28 mouse cellular contexts compared by ENCODE assay signal in genomic region chr7:115974518-115974917, GRCm38 (mm10).
DNase-seq lines count a peak whose midpoint lies in the region; ATAC-seq and TF ChIP-seq lines count a peak whose summit lies in the region.
"Had no signal": no experiment of that assay in that cellular context is flagged by ENCODE, and none has a peak within 500 bp of the region (broad histone marks: within the 10 kb centered on the region; RNA-seq: fewer than 3 reads in every experiment).

No protein-coding gene starts in this region.

- no peaks in the 10 kb centered on the region for H3K27me3 ChIP-seq in liver, embryonic 14.5 days (ENCODE audit: control insufficient read depth, insufficient read depth, low read length)
- H3K27me3 ChIP-seq in liver, postnatal 0 days (ENCODE audit: insufficient read depth, low read length), result no peaks in the 10 kb centered on the region
- no peaks in the 10 kb centered on the region for H3K27me3 ChIP-seq in liver, embryonic 16.5 days (ENCODE audit: control insufficient read depth, insufficient read depth, low read depth, low read length)
- H3K27me3 ChIP-seq in neural tube, embryonic 15.5 days (replicated peaks), result no peaks in the 10 kb centered on the region
- H3K27me3 ChIP-seq: embryonic facial prominence, embryonic 13.5 days; forebrain, embryonic 13.5 days; heart, embryonic 13.5 days had no signal

- peak overlapping the region; percentile 82 for H3K27ac ChIP-seq in gastrocnemius, adult 2 months
- no peak overlapping the region for H3K27ac ChIP-seq in liver, embryonic 14.5 days
- no peak overlapping the region for H3K27ac ChIP-seq in liver, postnatal 0 days (ENCODE audit: low read depth)
- H3K27ac ChIP-seq in liver, embryonic 16.5 days (ENCODE audit: low read length), result no peak overlapping the region
- no peak overlapping the region for H3K27ac ChIP-seq in neural tube, embryonic 15.5 days (replicated peaks)
- H3K27ac ChIP-seq: embryonic facial prominence, embryonic 10.5 days; embryonic facial prominence, embryonic 13.5 days; forebrain, embryonic 10.5 days; forebrain, embryonic 13.5 days; heart, adult 2 months; heart, embryonic 10.5 days; heart, embryonic 13.5 days; hindbrain, embryonic 14.5 days; hindbrain, postnatal 0 days had no signal

- TF ChIP-seq EP300 in liver, embryonic 14.5 days (IDR thresholded peaks at IDR 0.05; ENCODE audit: low read depth), result no peak
- TF ChIP-seq EP300 in liver, postnatal 0 days (IDR thresholded peaks at IDR 0.05; ENCODE audit: low read depth), result no peak

- H3K4me1 ChIP-seq in liver, embryonic 14.5 days (replicated peaks; ENCODE audit: control insufficient read depth in 2 of 2, insufficient read depth in 2 of 2, low read length in 1 of 2), result peaks cover 15 to 17% of the 10 kb centered on the region in 2 experiments
- no peaks in the 10 kb centered on the region for H3K4me1 ChIP-seq in liver, postnatal 0 days (ENCODE audit: insufficient read depth)
- H3K4me1 ChIP-seq in liver, embryonic 16.5 days (ENCODE audit: control insufficient read depth, low read depth, low read length), result peaks cover 6% of the 10 kb centered on the region
- H3K4me1 ChIP-seq in neural tube, embryonic 15.5 days, result no peaks in the 10 kb centered on the region
- H3K4me1 ChIP-seq: embryonic facial prominence, embryonic 10.5 days; embryonic facial prominence, embryonic 13.5 days; forebrain, embryonic 10.5 days; forebrain, embryonic 13.5 days; heart, embryonic 10.5 days had no signal

- no peak overlapping the region for H3K4me2 ChIP-seq in liver, embryonic 14.5 days (ENCODE audit: low read depth)
- no peak overlapping the region for H3K4me2 ChIP-seq in liver, postnatal 0 days (ENCODE audit: low read depth, low read length)
- H3K4me2 ChIP-seq in liver, embryonic 16.5 days (ENCODE audit: low read depth, low read length), result no peak overlapping the region
- H3K4me2 ChIP-seq in neural tube, embryonic 15.5 days, result no peak overlapping the region
- H3K4me2 ChIP-seq: embryonic facial prominence, embryonic 13.5 days; forebrain, embryonic 13.5 days; heart, embryonic 13.5 days; hindbrain, embryonic 14.5 days had no signal

- no peak overlapping the region for H3K4me3 ChIP-seq in gastrocnemius, adult 2 months
- no peak overlapping the region for H3K4me3 ChIP-seq in liver, embryonic 14.5 days (ENCODE audit: insufficient read depth in 1 of 2, low read depth in 2 of 2, low read length in 2 of 2)
- H3K4me3 ChIP-seq in liver, postnatal 0 days (ENCODE audit: low read depth, low read length), result no peak overlapping the region
- no peak overlapping the region for H3K4me3 ChIP-seq in liver, embryonic 16.5 days (ENCODE audit: low read depth, low read length)
- H3K4me3 ChIP-seq in neural tube, embryonic 15.5 days (replicated peaks), result no peak overlapping the region
- H3K4me3 ChIP-seq: embryonic facial prominence, embryonic 10.5 days; embryonic facial prominence, embryonic 13.5 days; erythroblast, embryonic 14.5 days; forebrain, embryonic 10.5 days; forebrain, embryonic 13.5 days; heart, adult 2 months; heart, embryonic 10.5 days; heart, embryonic 13.5 days had no signal

- ATAC-seq in liver, embryonic 14.5 days (ENCODE audit: insufficient read depth), result peak; percentile 56; the same call in 1 of the 2 replicates
- no peak for ATAC-seq in liver, postnatal 0 days
- peak; percentile 64 for ATAC-seq in liver, embryonic 16.5 days (ENCODE audit: low read depth)
- no peak for ATAC-seq in neural tube, embryonic 15.5 days (ENCODE audit: low FRiP score)
- ATAC-seq: activated CD4-positive, CD25-positive, alpha-beta regulatory T cell, adult 4 months; forebrain, embryonic 13.5 days; forebrain, embryonic 16.5 days; hindbrain, postnatal 0 days had no signal

- no peaks in the 10 kb centered on the region for H3K36me3 ChIP-seq in liver, embryonic 14.5 days (replicated peaks; ENCODE audit: control insufficient read depth, insufficient read depth, low read depth)
- H3K36me3 ChIP-seq in liver, postnatal 0 days (replicated peaks; ENCODE audit: insufficient read depth, low read length), result no peaks in the 10 kb centered on the region
- no peaks in the 10 kb centered on the region for H3K36me3 ChIP-seq in liver, embryonic 16.5 days (ENCODE audit: control insufficient read depth, insufficient read depth)
- H3K36me3 ChIP-seq in neural tube, embryonic 15.5 days, result no peaks in the 10 kb centered on the region
- H3K36me3 ChIP-seq: heart, embryonic 10.5 days had no signal

- intact Hi-C loops in gastrocnemius, adult 2 months (cut with DNase I), result no loop called here

- H3K9me3 ChIP-seq in liver, embryonic 14.5 days (ENCODE audit: control insufficient read depth, low read length), result no peaks in the 10 kb centered on the region
- no peaks in the 10 kb centered on the region for H3K9me3 ChIP-seq in liver, postnatal 0 days (ENCODE audit: low read length)
- H3K9me3 ChIP-seq in liver, embryonic 16.5 days (replicated peaks; ENCODE audit: control insufficient read depth, low read length), result no peaks in the 10 kb centered on the region
- no peaks in the 10 kb centered on the region for H3K9me3 ChIP-seq in neural tube, embryonic 15.5 days (replicated peaks)
- H3K9me3 ChIP-seq: embryonic facial prominence, embryonic 10.5 days; embryonic facial prominence, embryonic 13.5 days; forebrain, embryonic 10.5 days; forebrain, embryonic 13.5 days; heart, embryonic 10.5 days; heart, embryonic 13.5 days had no signal

- TF ChIP-seq CTCF in gastrocnemius, adult 2 months (IDR thresholded peaks at IDR 0.05), result no peak
- TF ChIP-seq CTCF in liver, embryonic 14.5 days (IDR thresholded peaks at IDR 0.05; ENCODE audit: low read depth), result no peak
- no peak for TF ChIP-seq CTCF in liver, postnatal 0 days (IDR thresholded peaks at IDR 0.05; ENCODE audit: low read depth)

- WGBS in liver, embryonic 14.5 days (ENCODE audit: insufficient replicate concordance), result 46% methylated on average over 2 of the region's 2 CpGs
- WGBS in liver, postnatal 0 days (ENCODE audit: insufficient replicate concordance), result 66% methylated on average over 2 of the region's 2 CpGs
- 35% methylated on average over 2 of the region's 2 CpGs for WGBS in liver, embryonic 16.5 days (ENCODE audit: insufficient replicate concordance)
- 85% methylated on average over 2 of the region's 2 CpGs for WGBS in neural tube, embryonic 15.5 days

- DNase-seq in gastrocnemius, adult 2 months, result no peak
- no peak for DNase-seq in gastrocnemius, postnatal 4 days (ENCODE audit: low spot score in 2 of 2)
- DNase-seq in liver, embryonic 14.5 days (ENCODE audit: low read depth in 3 of 3, low spot score in 3 of 3), result no peak
- DNase-seq in liver, postnatal 0 days, result no peak
- DNase-seq: adrenal gland, adult 8-10 months; adrenal gland, postnatal 25 days; cerebellum, adult 11-12 months; cerebellum, adult 8-10 months; cerebellum, postnatal 10 days; cerebellum, postnatal 36 days; embryo, embryonic 11 days; gastrocnemius, postnatal 25 days; heart, adult 2 months; heart, postnatal 14 days; heart, postnatal 4 days had no signal

- no peak overlapping the region for H3K9ac ChIP-seq in liver, embryonic 14.5 days (replicated peaks)
- H3K9ac ChIP-seq in liver, postnatal 0 days (replicated peaks), result no peak overlapping the region
- no peak overlapping the region for H3K9ac ChIP-seq in liver, embryonic 16.5 days (ENCODE audit: low read depth, low read length)
- no peak overlapping the region for H3K9ac ChIP-seq in neural tube, embryonic 15.5 days (replicated peaks)
- H3K9ac ChIP-seq: embryonic facial prominence, embryonic 13.5 days; forebrain, embryonic 13.5 days; heart, embryonic 13.5 days; hindbrain, embryonic 14.5 days had no signal

Comparison
In these comparisons a context has a peak if more than half of its experiments do, and no peak if none do; other contexts are left out.
1. ATAC-seq: peak in liver, embryonic 14.5 days (single experiment) and liver, embryonic 16.5 days (single experiment); none in liver, postnatal 0 days (single experiment) and neural tube, embryonic 15.5 days (single experiment).